Mouse (Mus musculus) frontal cortex, postnatal 10 days (tissue): ENCODE measurements around the gene Gas7.

Experiments
- DNase-seq, 2 experiments: peaks; one replicate each; pipeline ENCODE4 v3.0.0; 2022; ENCODE audit warnings: low spot score in 2 of 2, mixed read lengths in 1 of 2

The Gas7 gene

GRCm38 (mm10) chr11:67715382-67715781 is 260.1 kb downstream of the Gas7 start:
- DNase-seq: no peak

DNA sequence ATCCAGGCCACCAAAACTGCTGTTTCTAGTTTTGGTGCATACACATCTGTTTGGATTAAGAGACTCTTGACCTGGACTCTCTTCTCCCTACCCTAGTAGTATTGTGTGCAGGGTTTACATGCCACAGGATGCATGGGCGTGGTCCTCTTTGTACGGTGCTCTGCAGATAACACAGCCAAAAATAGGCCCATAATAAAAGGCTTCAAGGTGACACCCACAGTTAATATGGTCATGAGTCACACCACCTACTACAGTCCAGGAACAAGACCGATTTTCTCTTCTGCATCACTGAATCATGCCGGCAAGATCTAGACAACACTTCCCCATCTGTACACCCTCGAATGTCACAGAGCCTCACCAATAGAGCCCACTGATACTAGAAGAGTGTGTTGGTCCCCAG is 266.2 kb downstream of the Gas7 start:
- no peak for DNase-seq

DNA sequence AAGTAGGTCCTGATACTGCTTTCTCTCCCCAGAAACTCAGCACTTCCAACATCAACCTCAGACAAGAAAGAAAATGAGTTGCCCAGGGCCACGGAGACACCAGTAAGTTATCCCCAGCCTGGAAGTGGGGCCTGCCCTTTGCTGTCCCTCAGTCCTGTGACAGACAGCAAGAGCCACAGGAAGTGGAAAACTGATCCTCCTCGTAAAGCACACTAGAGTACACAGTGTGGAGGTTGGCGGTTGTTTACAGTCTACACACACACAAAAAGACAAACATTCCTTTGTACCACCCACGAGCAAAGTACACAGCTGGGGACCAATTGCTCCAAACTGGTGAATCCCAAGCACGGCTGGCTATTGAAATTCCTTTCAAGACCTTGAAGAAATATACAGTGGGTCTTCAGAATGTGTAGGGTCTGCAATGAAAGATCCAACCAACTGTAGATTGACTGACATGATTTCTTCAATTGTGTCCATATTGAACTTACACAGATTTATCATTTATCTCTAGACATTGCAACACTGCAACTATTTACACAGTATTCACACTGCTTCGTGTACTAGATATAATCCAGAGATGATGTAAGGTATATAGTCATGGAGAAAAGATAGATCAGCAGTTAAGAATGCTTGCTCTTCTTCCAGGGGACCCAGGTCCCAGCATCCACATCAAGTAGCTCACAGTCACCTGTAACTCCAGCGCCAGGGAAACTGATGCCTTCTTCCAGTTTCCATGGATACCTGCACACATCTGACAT is 267.3 kb downstream of the Gas7 start:
- DNase-seq: no peak

DNA sequence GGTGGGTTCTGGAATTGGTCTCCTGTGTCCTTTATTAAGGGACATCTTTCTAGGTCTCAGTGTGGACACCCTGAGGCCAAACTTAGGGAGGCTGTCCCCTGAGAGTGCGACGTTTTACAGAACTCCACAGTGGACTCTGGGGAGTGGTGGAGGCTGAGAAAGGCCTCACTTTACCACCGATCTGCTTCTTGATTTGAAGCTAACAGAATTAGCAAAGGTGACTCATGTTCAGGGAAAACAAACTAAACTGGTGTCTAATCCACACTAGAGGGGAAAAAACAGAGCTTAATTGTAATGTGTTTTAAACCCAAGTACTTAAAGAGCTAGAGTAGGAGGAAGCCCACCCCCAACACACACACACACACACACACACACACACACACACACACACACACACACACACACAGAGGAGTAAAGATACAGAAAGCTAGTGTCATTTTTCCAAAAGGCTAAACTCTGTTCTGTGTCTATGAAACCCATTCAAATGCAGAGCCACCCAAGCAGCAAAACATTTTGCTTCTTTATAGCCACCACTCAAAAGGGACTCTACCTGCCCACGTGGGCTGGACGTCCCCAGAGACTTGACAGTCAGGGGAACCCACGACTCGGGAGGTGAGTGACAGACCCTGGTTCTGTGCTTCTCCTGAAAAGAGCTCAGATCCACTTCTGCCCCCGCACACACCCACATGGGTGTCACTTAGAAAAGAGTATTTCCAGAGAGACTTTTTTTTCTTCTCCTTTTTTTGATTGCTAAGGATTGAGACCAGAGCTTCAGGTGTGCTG is 268.2 kb downstream of the Gas7 start:
- DNase-seq: peak; percentile 24 to 57

DNA sequence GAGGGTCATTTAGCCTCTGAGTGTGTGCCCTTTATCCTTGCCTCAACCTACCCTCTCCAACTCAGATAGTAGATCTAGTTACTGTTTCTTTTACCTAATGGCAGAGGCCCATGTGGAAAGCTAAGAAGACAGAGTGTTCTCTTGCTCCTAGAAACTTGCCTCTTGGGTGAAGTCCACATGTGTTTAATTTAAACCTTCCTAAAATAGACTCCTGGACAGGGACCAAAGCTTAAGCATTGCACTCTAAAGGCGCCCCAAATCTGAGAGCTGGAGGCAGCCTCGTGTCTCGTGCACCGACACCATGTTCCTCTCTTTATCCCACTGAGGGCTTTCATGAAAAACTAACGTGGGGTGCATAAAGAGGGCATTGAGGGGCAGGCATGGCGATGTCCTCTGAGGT is 271.9 kb downstream of the Gas7 start:
- no peak for DNase-seq

DNA sequence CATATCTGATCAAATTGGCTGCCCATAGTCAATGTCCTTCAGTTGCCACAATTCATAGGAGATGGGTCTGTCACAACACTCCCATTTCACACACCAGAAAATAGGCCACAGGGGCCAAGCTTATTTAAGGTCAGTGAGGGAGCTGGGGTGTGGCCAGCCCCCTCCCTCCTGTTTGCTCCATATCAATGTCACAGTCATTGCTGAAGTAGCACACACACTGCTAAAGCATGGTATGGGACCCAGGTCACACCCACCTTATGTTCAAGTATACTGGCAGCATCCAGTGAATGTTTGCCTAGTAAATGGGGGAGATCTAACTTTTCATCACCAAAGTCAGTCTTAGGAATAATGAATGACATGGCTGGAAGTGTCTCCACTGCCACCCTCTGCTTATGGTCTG is 273.5 kb downstream of the Gas7 start:
- DNase-seq: no peak

DNA sequence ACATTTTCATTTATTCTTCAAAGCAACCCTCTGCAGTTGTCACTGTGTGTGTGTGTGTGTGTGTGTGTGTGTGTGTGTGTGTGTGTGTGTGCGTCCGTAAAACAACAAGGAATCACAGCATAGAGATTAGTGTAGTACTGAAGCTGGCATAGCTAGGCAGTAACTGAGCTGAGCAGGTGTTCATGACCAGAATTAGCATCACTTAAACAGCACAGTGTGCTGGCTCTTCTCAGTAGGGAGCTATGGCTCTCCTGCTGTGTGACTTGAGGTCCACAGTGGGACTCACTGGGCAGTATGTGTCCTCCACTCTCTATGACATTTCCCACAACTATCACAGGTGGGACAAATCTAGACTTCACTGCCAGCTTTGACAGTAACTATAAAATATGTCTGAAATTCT is 275.8 kb downstream of the Gas7 start:
- DNase-seq: no peak

- no peak for DNase-seq
Measured at GRCm38 (mm10) chr11:67733726-67734125, 278.5 kb downstream of the Gas7 start.

GRCm38 (mm10) chr11:67734597-67734996 is 279.4 kb downstream of the Gas7 start:
- no peak for DNase-seq

GRCm38 (mm10) chr11:67738345-67738744 is 283.1 kb downstream of the Gas7 start:
- DNase-seq: no peak
